Mouse (Mus musculus) limb, embryonic 13.5 days (tissue): ENCODE results near the gene Ccl5. TPM values are rescaled to one million over a fixed set of nuclear protein-coding genes. Genes with fewer than 3 reads are reported as not detected.

Experiments used
- ATAC-seq: fragments of 200-750 bp; cut with Nextera tagmentation; 2 replicates; pipeline ENCODE4 v1.8.0; 2017; ENCODE audit warnings: low read depth, moderate number of reproducible peaks, moderate TSS enrichment; ENCODE audit not compliant: low FRiP score
- H3K27ac ChIP-seq: fragments of 300-500 bp; sonication (generic); 2 replicates; pipeline ENCODE4 v1.5.1; 2015; ENCODE audit warnings: inconsistent platforms, mild to moderate bottlenecking, moderate library complexity
- H3K27me3 ChIP-seq: fragments of 300-500 bp; sonication (generic); 2 replicates; pipeline ENCODE4 v1.6.1; 2015; ENCODE audit warnings: mild to moderate bottlenecking, inconsistent platforms
- H3K36me3 ChIP-seq: fragments of 300-500 bp; sonication (generic); 2 replicates; pipeline ENCODE4 v1.6.1; 2015; ENCODE audit warnings: inconsistent platforms, mild to moderate bottlenecking, moderate library complexity
- H3K4me1 ChIP-seq: fragments of 300-500 bp; sonication (generic); 2 replicates; pipeline ENCODE4 v1.6.1; 2015; ENCODE audit warnings: inconsistent platforms
- H3K4me2 ChIP-seq: fragments of 300-500 bp; sonication (generic); replicated peaks from 2 replicates; pipeline ENCODE4 v1.6.1; 2015; ENCODE audit warnings: inconsistent platforms, mild to moderate bottlenecking, moderate library complexity
- H3K4me3 ChIP-seq: fragments of 300-500 bp; sonication (generic); 2 replicates; pipeline ENCODE4 v1.5.1; 2015; ENCODE audit warnings: moderate library complexity, mild to moderate bottlenecking, inconsistent platforms
- H3K9ac ChIP-seq: fragments of 300-500 bp; sonication (generic); 2 replicates; pipeline ENCODE4 v1.6.1; 2015; ENCODE audit warnings: mild to moderate bottlenecking, inconsistent platforms
- H3K9me3 ChIP-seq: fragments of 300-500 bp; sonication (generic); 2 replicates; pipeline ENCODE4 v1.6.1; 2016; ENCODE audit warnings: inconsistent platforms
- WGBS: fragments of 180-500 bp; shearing (Covaris S2); methylation state at CpG from one replicate; pipeline ENCODE4 v1.1.7; 2015; 5-methylcytosine and 5-hydroxymethylcytosine counted together
- polyA plus RNA-seq: library from polyadenylated mRNA; unstranded; fragments of >200 nt; fragmentation: Nextera tagmentation; extraction: Ambion mirVana; gene quantifications from 2 replicates; pipeline ENCODE4 v1.2.1, GENCODE M21; 2015

Ccl5 gene
- polyA plus RNA-seq, result 0.66 and 1.2 TPM in 2 replicates

- no peak within 1 kb of the TSS for H3K4me2 ChIP-seq
- no peaks in the 10 kb centered on the region for H3K36me3 ChIP-seq
- no peak for ATAC-seq
- no peaks in the 10 kb centered on the region for H3K9me3 ChIP-seq
- no peaks in the 10 kb centered on the region for H3K27me3 ChIP-seq
- 86% methylated on average over 5 of the region's 5 CpGs for WGBS
- H3K4me1 ChIP-seq, result peaks cover 14% of the 10 kb centered on the region
- H3K9ac ChIP-seq, result no peak within 1 kb of the TSS
- no peak within 1 kb of the TSS for H3K27ac ChIP-seq
- H3K4me3 ChIP-seq, result no peak within 1 kb of the TSS
Measured at GRCm38 (mm10) chr11:83530360-83530759, at the start of gene Ccl5. Ccl5 (minus strand) TSS chr11:83530518.

DNA sequence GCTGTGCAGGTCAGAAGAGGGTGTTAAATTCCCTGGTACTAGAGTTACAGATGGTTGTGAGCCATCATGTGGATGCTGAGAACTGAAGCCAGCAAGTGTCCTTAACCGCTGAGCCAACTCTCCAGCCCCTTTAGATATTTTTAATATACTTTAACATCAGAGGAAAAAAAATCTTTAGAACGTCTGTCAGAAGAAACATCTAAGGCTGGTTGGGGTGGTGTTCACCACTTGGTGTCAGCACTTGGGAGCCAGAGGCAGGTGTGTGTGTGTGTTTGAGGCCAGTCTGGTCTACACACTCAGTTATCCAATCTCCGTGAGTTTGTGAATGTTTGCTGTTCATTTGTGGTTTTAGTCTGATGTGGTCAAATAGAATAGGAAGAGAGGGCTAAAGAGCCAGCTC is 48.7 kb upstream of the Ccl5 start:
- Histone ChIP-seq H3K27me3 (no peaks in the 10 kb centered on the region), H3K36me3 (no peaks in the 10 kb centered on the region), H3K4me3 (no peak overlapping the region), H3K9ac (no peak overlapping the region), H3K27ac (no peak overlapping the region), H3K4me2 (no peak overlapping the region), H3K9me3 (no peaks in the 10 kb centered on the region), H3K4me1 (no peaks in the 10 kb centered on the region)
- ATAC-seq, result no peak
- 72% methylated on average over 3 of the region's 3 CpGs for WGBS

GRCm38 (mm10) chr11:83578186-83578760 is 48.0 kb upstream of the Ccl5 start, which contains the start of gene Ccl9:
Ccl9 (minus strand) TSS chr11:83578636.
- Histone ChIP-seq H3K4me3 (no peak within 1 kb of the TSS), H3K4me2 (no peak within 1 kb of the TSS), H3K9me3 (no peaks in the 10 kb centered on the region), H3K27ac (no peak within 1 kb of the TSS), H3K9ac (no peak within 1 kb of the TSS), H3K27me3 (no peaks in the 10 kb centered on the region), H3K4me1 (no peaks in the 10 kb centered on the region), H3K36me3 (no peaks in the 10 kb centered on the region)
- 65% methylated on average over 2 of the region's 2 CpGs for WGBS
- no peak for ATAC-seq

GRCm38 (mm10) chr11:83576927-83577555 is 46.7 kb upstream of the Ccl5 start:
- no peak overlapping the region for H3K4me2 ChIP-seq
- H3K9me3 ChIP-seq, result no peaks in the 10 kb centered on the region
- no peak overlapping the region for H3K9ac ChIP-seq
- H3K27me3 ChIP-seq, result no peaks in the 10 kb centered on the region
- no peak for ATAC-seq
- 81% methylated on average over 4 of the region's 4 CpGs for WGBS
- no peaks in the 10 kb centered on the region for H3K4me1 ChIP-seq
- no peak overlapping the region for H3K27ac ChIP-seq
- no peaks in the 10 kb centered on the region for H3K36me3 ChIP-seq
- no peak overlapping the region for H3K4me3 ChIP-seq

DNA sequence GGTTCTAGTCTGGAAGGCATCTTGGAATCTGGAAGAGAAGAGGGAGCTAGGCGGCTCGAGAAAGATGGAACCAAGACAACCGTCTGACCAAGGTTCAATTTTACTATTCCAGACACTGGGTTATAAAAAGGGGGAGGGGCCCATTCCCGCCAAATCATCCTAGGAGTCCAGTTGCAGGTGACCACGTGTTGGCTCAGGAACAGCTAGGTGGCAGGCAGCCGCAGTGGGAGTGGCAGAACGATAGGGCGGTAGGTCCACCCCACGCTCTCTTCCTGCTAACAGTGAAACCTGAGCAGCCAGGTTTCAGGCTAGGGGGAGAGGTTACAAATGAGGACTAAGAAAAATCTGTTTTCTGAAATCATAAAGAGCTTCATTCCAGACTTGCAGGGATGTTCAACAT is 42.5 kb upstream of the Ccl5 start:
- no peaks in the 10 kb centered on the region for H3K27me3 ChIP-seq
- no peak overlapping the region for H3K9ac ChIP-seq
- H3K4me3 ChIP-seq, result no peak overlapping the region
- ATAC-seq, result no peak
- H3K4me1 ChIP-seq, result no peaks in the 10 kb centered on the region
- H3K36me3 ChIP-seq, result no peaks in the 10 kb centered on the region
- H3K4me2 ChIP-seq, result no peak overlapping the region
- no peak overlapping the region for H3K27ac ChIP-seq
- no peaks in the 10 kb centered on the region for H3K9me3 ChIP-seq
- WGBS, result 46% methylated on average over 9 of the region's 9 CpGs

GRCm38 (mm10) chr11:83572223-83572622 is 41.9 kb upstream of the Ccl5 start:
- Histone ChIP-seq H3K9ac (no peak overlapping the region), H3K27me3 (no peaks in the 10 kb centered on the region), H3K4me3 (no peak overlapping the region), H3K9me3 (no peaks in the 10 kb centered on the region), H3K36me3 (no peaks in the 10 kb centered on the region), H3K4me1 (no peaks in the 10 kb centered on the region), H3K27ac (no peak overlapping the region), H3K4me2 (no peak overlapping the region)
- WGBS, result 92% methylated on average over 8 of the region's 8 CpGs
- no peak for ATAC-seq

DNA sequence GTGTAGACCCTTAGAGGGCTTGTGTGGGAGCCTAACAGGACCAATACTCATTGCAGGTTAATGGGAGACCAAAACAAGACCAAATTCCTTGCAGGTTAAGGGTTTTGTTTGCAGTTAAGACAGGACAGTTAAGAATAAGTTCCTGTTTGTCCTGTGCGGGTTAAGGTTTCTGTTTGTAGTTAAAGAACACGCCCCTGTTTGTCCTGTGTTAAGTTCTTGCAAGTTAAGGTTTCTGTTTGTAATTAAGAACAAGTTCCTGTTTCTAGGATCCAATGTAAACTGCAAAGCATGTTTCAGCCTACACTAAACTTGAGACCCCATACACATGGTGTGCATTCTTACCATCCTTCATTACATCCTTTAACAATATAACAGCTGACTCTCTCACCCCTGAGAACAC is 39.9 kb upstream of the Ccl5 start:
- 46% methylated on average over 2 of the region's 2 CpGs for WGBS
- no peaks in the 10 kb centered on the region for H3K27me3 ChIP-seq
- H3K27ac ChIP-seq, result no peak overlapping the region
- no peak for ATAC-seq
- no peak overlapping the region for H3K9ac ChIP-seq
- H3K4me3 ChIP-seq, result no peak overlapping the region
- no peaks in the 10 kb centered on the region for H3K4me1 ChIP-seq
- H3K9me3 ChIP-seq, result no peaks in the 10 kb centered on the region
- no peak overlapping the region for H3K4me2 ChIP-seq
- H3K36me3 ChIP-seq, result no peaks in the 10 kb centered on the region

DNA sequence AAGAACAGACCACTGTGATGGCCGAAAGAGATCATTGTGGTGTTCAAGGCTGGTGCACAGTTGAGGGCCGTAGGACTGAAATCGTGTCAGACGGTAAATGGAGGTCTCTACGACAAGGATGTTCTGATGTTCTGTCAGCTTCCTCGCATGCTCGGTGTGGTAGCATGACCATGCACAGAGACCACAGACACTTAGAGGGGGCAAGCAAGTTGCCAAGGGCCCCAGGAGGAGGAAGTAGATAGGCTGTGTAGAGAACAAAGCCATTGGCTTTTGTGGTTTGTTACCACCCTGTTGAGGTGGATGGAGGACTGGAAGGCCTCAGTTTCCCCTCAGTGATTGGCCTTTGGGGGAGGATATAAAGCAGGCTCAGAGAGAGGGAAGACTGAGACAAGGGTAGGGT is 38.9 kb upstream of the Ccl5 start:
- ATAC-seq, result no peak
- Histone ChIP-seq H3K27ac (no peak overlapping the region), H3K4me2 (no peak overlapping the region), H3K4me3 (no peak overlapping the region), H3K36me3 (no peaks in the 10 kb centered on the region), H3K9ac (no peak overlapping the region), H3K27me3 (no peaks in the 10 kb centered on the region), H3K4me1 (no peaks in the 10 kb centered on the region), H3K9me3 (no peaks in the 10 kb centered on the region)
- WGBS, result 92% methylated on average over 7 of the region's 7 CpGs

GRCm38 (mm10) chr11:83568786-83569185 is 38.5 kb upstream of the Ccl5 start:
- no peaks in the 10 kb centered on the region for H3K27me3 ChIP-seq
- H3K9ac ChIP-seq, result no peak overlapping the region
- H3K9me3 ChIP-seq, result no peaks in the 10 kb centered on the region
- ATAC-seq, result no peak
- no peaks in the 10 kb centered on the region for H3K4me1 ChIP-seq
- H3K36me3 ChIP-seq, result no peaks in the 10 kb centered on the region
- H3K4me3 ChIP-seq, result no peak overlapping the region
- no peak overlapping the region for H3K27ac ChIP-seq
- WGBS, result 87% methylated on average over 3 of the region's 3 CpGs
- H3K4me2 ChIP-seq, result no peak overlapping the region

DNA sequence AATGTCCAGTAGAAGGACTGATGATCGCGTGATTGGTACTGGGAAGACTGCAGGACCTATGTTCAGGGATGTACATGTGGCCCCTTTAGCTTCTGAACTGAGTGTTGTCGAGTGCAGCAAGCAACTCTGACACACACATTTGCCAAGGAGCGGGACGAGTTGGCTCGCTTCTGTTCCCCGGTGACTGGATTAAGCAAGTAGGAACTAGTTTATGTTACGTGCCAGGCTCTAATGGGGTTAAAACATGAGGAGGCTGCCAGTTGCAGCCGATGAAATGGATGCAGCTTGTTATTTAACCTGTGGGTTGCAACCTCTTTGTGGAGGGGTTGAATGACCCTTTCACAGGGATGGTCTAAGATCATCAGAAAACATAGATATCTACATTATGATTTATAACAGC is 37.7 kb upstream of the Ccl5 start:
- Histone ChIP-seq H3K4me3 (no peak overlapping the region), H3K9me3 (no peaks in the 10 kb centered on the region), H3K4me2 (no peak overlapping the region), H3K36me3 (no peaks in the 10 kb centered on the region), H3K27ac (no peak overlapping the region), H3K27me3 (no peaks in the 10 kb centered on the region), H3K4me1 (no peaks in the 10 kb centered on the region), H3K9ac (no peak overlapping the region)
- 82% methylated on average over 9 of the region's 9 CpGs for WGBS
- no peak for ATAC-seq

GRCm38 (mm10) chr11:83567311-83567710 is 37.0 kb upstream of the Ccl5 start:
- Histone ChIP-seq H3K4me2 (no peak overlapping the region), H3K4me1 (no peaks in the 10 kb centered on the region)
- 68% methylated on average over 7 of the region's 7 CpGs for WGBS

DNA sequence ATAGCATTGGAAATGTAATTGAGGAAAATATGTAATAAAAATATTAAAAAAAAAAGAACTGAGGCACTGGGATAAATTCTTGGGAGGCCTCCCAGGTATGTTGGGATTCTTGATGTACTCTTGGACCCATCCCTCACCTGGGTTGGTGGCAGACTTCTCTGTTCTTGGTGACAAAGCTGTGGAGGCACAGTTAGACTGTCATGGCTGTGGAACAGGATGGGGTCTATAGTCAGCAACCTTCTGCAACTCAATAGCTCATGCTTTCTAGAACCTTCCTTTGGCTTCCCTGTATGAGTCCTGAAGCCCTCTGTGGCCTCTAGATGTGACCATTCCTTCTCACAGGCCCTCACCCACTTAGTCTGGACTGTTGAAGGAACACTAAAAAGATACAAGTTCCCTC is 36.3 kb upstream of the Ccl5 start:
- H3K9me3 ChIP-seq, result no peaks in the 10 kb centered on the region
- H3K27me3 ChIP-seq, result no peaks in the 10 kb centered on the region
- no peak overlapping the region for H3K27ac ChIP-seq
- H3K4me3 ChIP-seq, result no peak overlapping the region
- H3K4me2 ChIP-seq, result no peak overlapping the region
- no peak for ATAC-seq
- H3K9ac ChIP-seq, result no peak overlapping the region
- H3K4me1 ChIP-seq, result no peaks in the 10 kb centered on the region
- no peaks in the 10 kb centered on the region for H3K36me3 ChIP-seq

More at GRCm38 (mm10) chr11:83567311-83567710, 37.0 kb upstream of the Ccl5 start:
- Histone ChIP-seq H3K27ac (no peak overlapping the region), H3K9me3 (no peaks in the 10 kb centered on the region), H3K9ac (no peak overlapping the region), H3K36me3 (no peaks in the 10 kb centered on the region), H3K4me3 (no peak overlapping the region), H3K27me3 (no peaks in the 10 kb centered on the region)
- ATAC-seq, result no peak

- no peak for ATAC-seq
- no peak overlapping the region for H3K27ac ChIP-seq
- 75% methylated on average over 2 of the region's 2 CpGs for WGBS
- no peak overlapping the region for H3K4me3 ChIP-seq
- H3K4me2 ChIP-seq, result no peak overlapping the region
- no peak overlapping the region for H3K9ac ChIP-seq
- H3K36me3 ChIP-seq, result no peaks in the 10 kb centered on the region
- no peaks in the 10 kb centered on the region for H3K9me3 ChIP-seq
- no peaks in the 10 kb centered on the region for H3K27me3 ChIP-seq
- H3K4me1 ChIP-seq, result no peaks in the 10 kb centered on the region
Measured at GRCm38 (mm10) chr11:83563754-83564153, 33.4 kb upstream of the Ccl5 start.
